Mouse (Mus musculus): ENCODE data around the gene Pttg1. TPM values are rescaled to one million over a fixed set of nuclear protein-coding genes. Genes with fewer than 3 reads are reported as not detected.

Pttg1 gene
- total RNA-seq, 2 experiments from 2014 or later = 64.1 to 70.3 TPM

DNA sequence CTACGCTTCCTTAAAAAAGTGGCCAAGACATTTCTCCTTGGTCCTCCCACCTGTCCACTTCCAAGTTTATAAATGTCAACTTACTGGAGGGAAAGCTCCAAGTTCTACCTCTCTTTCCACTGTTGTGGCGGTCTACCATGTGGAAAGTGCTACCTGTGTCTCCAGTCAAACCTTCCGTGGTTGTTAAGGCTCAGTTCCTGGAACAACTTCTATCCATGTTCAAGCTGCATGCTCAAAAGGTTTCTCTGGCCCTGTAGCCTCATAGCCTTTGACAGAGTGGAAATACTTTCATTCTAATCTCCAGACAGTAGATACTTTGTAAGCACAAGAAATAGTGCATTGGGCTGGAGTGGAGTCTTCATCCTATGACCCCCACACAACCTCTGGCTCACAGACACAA, 46.6 kb downstream of the Pttg1 start:
- intact Hi-C loops (cut with DNase I) = no loop called here
- no peak for DNase-seq

GRCm38 (mm10) chr11:43377083-43377850, 48.8 kb downstream of the Pttg1 start:
- intact Hi-C loops (cut with DNase I) = no loop called here

DNA sequence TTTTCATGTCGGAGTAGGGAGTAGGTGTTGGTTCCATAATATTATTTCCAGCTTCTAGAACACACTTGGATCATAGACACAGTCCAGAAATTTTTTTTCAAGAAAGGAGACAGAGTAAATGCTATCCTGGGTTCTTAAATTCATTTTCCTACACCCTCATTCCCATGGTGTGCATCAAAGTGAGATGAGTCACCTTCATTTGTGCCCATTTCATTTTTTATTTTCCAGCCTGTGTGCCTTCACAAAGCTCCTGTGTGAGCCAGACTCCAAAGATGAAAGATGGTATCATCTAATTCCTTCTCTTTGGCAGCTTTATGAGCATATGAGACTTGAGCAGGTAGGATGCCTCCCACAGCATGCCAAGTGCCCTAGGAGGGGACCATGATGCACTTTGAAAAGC, 49.5 kb downstream of the Pttg1 start:
- no peak for DNase-seq
- intact Hi-C loops (cut with DNase I) = no loop called here

More at GRCm38 (mm10) chr11:43377083-43377850, 48.8 kb downstream of the Pttg1 start:
- DNase-seq = no peak

DNA sequence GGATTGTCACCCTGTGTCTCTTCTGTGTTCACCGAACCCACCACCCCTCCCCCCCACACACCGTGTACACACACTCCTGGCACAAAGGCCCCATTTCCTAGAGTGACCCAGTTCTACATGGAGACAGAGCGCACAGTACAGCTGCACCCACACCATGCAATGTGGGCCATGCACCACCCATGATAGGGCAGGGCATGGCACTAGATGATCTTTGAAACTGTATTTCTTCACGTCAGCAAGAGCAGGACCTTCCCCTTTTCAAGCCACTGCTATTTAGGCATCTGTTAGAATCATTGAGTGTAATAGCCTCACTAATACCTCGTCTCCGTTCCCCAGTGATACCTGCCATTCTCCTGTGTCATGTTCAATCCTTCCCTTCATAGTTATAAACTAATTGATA, 51.1 kb downstream of the Pttg1 start:
- intact Hi-C loops (cut with DNase I) = no loop called here
- no peak for DNase-seq

GRCm38 (mm10) chr11:43373367-43373766, 52.7 kb downstream of the Pttg1 start:
- DNase-seq = no peak
- intact Hi-C loops (cut with DNase I) = no loop called here

DNA sequence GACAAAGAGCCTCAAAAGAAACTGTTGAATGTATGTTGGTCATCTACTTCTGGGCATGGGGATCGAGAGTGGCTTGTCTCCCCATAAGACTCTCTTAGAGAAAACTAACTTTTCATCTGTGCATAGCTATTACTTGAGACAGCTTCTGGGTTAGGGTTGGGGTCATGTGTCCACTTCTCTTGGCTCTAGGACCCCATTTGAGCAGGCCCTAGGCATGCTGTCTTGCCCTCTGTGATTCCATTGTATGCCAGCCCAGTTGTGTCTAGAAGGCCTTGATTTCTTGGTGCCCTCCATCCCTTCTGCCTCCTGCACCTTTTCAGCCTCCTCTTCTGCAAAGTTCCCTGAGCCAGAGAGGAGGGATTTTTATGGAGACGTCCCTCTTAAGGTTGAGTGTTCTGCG, 54.2 kb downstream of the Pttg1 start:
- intact Hi-C loops (cut with DNase I) = no loop called here
- no peak for DNase-seq

Small RNA genes lying within 50 kb of the gene (microRNA-seq; reads per million reads assigned to microRNA genes)
- gene Mir146 = 1,264 to 1,942 reads per million in 2 experiments

Other genes starting within 250 kb of the Pttg1 start
- 10 to 100 TPM; 29.5 to 31.4 TPM for gene Slu7, start 7.5 kb upstream of the Pttg1 start, total RNA-seq (2021)
- gene C1qtnf2, start 48.0 kb upstream of the Pttg1 start, total RNA-seq (2021) = 10 to 100 TPM; 15.4 to 15.8 TPM
- gene Ccnjl, start 102.5 kb upstream of the Pttg1 start, total RNA-seq (2021) = 10 to 100 TPM; 10.2 to 11.3 TPM
- 1 to 10 TPM; 2.7 to 3.4 TPM for gene 4933415A04Rik, start 160.8 kb upstream of the Pttg1 start, total RNA-seq (2021)
- gene Fabp6, start 175.3 kb upstream of the Pttg1 start, total RNA-seq (2021) = not detected